Mouse (Mus musculus) thymus, adult 2 months (tissue): Measurements from ENCODE around the gene Itgb2l.

Source experiments
- CTCF ChIP-seq: fragments of 200-500 bp; IDR thresholded peaks from 2 replicates; pipeline ENCODE4 v1.5.1; 2012; ENCODE audit warnings: mild to moderate bottlenecking, control low read depth, low read length, moderate library complexity, borderline replicate concordance; ENCODE audit not compliant: control insufficient read depth, poor library complexity, insufficient read depth; ENCODE audit errors: extremely low read depth
- POLR2A ChIP-seq: fragments of 200-500 bp; IDR thresholded peaks from 2 replicates; pipeline ENCODE4 v1.6.1; 2012; ENCODE audit warnings: mild to moderate bottlenecking, low read length, control low read depth, moderate library complexity; ENCODE audit not compliant: control insufficient read depth, poor library complexity, insufficient read depth; ENCODE audit errors: extremely low read depth

- TF ChIP-seq CTCF = no peak
- no peak for TF ChIP-seq POLR2A
Observed at GRCm38 (mm10) chr16:96454086-96454485, 10.7 kb upstream of the Itgb2l start.
